Mouse (Mus musculus) retina, adult 2 months (tissue): Measurements from ENCODE around the gene Cdh23.

Experiments
- DNase-seq: peaks from one replicate; pipeline ENCODE4 v3.0.0-alpha.2; 2012; ENCODE audit warnings: low read depth, low spot score

The Cdh23 gene

DNA sequence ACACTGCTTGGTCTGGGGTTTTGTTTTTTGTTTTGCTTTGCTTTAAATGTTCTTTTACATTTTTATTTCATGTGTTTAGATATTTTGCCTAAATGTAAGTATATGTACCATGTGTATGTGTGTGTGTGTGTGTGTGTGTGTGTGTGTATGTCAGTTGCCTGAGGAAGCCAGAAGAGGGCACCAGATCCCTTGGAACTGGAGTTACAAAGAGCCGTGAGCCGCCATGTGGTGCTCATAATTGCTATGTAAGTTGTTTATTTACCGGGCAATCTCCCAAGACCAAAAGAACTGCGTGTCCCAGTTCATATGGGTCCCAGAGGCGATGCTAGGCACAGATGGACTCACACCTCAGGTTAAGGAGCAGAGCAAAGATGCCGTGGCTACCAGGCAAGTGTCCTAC, 214.9 kb downstream of the Cdh23 start:
- no peak for DNase-seq

DNA sequence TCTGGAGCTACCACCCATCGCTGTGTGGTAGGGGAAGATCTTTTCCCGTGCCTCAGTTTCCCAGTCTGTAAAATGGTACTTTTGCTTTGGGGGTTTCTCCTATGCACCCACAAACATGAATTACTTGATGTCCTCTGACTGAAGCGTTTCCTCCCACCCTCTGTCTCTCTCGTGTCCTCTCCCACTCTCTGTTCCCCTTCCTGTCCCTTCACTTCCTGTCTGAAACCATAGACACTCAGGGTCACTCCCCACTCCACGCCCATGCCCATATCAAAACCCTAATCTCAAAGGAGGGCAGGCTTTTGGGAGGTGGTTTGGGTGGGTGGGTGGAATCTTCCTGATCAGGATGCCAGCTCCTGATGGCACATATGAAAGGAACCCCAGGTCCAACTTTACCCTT, 221.7 kb downstream of the Cdh23 start:
- no peak for DNase-seq

DNA sequence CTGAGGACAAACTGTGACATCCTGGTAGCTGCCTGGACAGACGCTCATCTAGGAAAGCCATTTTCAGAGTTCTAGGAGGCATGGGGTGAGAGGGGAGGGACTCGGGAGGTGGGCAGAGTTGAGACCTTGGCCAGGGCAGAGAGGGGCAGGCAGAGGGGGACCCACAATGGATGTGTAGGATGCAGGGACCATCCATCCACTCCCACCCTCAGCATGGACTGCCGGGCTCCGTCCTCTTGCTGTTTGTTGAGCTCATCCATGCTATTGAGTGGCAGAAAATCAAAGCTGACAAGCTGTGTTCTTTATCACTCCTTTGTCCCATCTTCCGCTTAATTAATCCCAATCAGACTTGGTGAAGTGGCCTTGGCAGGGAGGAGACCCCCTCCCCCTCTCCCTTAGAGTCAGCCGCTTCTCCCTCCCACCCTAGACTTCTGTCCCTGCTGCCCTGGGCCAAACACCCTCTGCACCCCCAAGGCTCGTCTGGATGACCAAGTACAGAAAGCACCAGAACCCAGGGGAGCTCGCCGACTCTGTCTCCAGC, 222.4 kb downstream of the Cdh23 start:
- no peak for DNase-seq

DNA sequence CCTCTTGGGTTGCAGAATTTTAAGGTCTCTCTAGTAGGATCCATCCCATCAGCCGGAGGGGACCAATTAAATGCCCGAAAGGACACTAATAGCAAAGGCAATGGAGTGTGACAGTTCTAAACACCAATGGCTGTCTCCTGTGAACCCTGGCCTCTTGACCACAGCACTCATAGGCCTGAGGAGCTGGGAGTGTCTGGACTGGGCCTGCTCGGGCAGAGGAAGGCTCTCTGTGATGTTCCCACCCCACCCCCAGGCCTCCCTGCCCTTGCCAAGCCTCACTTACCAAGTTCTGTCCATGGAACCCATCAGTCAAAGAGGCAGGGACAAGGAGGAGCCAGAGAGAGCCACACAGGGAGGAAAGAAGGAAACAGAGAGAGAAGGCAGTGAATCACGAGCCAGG, 228.5 kb downstream of the Cdh23 start:
- no peak for DNase-seq

DNA sequence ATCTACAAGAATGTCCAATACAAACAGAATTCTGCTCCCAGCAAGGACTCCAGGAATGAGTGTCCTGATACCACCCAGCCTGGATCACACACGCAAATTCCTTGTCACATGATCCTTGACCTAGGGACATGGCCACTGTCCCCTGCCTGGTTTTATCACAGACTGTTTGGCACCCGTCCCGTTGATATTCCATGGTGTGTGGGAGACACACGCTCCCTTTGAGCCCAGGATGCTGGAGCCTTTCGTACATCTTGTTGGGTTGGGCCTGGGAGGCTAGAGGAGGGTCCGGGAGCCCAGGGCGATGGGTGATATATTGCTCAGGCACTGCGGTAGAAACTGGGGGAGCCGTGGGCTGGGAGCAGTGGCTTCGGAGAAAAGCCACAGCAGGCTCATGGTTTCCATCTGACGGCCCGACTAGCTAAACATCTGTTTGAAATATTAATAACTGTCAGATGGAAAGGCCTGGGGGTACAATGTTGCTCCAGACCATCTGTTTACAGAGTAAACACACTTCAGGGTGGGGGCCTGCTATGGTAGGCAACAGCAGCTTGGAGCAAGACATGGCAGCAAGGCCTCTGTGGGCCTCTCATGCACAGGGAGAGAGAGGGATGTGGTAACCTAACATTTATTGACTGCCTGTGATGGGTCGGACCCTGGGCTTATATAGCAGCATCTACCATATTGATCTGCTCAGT, 232.2 kb downstream of the Cdh23 start:
- DNase-seq: no peak

DNA sequence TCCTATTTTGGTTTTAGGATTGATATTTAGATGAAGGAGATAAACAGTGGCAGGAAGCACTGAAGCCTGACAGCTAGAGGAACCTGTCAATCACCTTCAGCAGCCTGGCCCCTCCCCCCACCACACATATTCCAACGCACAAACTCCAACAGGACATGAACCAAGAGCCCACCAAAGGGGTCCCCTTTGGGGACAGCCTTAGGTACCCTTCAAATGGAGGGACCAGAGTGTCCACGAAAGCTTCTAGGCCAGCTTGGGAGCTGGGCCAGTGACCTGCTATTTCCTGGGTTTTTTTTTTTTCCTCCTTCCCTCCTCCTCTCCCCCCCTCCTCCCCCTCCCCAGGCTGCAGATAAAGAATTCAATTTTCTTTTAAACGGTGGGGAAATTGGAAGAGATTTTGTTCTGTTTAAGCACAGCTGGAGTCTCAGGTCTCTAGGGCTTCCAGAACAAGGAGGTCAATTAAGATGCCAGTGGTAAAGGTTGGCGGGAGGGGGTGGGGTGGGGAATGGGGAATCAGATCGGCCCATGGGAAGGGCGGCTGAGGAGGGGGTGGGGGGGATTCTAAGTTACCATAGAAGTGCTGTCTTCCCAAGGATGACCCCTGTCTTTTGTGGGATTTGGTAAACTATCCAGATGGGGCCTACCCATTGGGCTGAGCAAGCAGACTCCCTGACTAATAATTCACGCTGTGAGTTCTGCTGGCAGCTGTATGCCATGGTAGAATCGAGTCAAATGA, 239.5 kb downstream of the Cdh23 start:
- no peak for DNase-seq

DNA sequence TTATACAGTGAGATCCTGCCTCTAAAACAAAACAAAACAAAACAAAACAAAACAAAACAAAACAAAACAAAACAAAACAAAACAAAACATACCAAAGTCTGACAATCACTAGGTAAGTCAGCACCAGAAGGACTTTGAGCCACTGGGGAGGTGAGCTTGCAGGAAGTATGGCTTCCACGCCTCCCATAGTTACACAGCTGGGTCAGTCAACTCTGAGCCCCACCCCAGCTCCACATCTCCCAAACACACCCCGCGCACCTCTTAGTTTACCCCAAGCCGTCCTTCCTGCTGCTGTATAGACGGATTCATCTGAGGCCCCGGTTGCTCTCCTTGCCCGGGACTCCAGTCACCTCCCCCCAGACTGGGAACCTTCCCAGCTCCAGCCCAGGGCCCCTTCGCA, 241.1 kb downstream of the Cdh23 start:
- DNase-seq: no peak

DNA sequence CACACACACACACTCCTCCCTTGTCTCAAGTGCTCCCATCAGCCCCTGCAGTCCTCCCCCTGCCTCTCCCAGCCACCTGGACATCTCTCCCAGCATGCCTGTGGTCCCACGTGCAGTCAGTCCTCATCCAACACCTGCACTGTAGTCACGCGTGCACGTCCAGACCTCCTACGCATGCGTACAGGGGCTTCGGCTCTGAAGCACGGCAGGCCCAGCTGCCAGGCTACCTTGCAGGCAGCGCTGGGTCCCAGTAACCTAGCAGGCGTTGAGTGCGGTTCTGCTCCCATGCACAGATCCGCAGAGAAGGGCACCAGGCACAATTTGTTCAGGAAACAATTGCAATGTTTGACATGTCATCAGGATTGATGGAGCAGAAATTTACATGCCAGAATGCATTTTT, 249.1 kb downstream of the Cdh23 start:
- DNase-seq: no peak

DNA sequence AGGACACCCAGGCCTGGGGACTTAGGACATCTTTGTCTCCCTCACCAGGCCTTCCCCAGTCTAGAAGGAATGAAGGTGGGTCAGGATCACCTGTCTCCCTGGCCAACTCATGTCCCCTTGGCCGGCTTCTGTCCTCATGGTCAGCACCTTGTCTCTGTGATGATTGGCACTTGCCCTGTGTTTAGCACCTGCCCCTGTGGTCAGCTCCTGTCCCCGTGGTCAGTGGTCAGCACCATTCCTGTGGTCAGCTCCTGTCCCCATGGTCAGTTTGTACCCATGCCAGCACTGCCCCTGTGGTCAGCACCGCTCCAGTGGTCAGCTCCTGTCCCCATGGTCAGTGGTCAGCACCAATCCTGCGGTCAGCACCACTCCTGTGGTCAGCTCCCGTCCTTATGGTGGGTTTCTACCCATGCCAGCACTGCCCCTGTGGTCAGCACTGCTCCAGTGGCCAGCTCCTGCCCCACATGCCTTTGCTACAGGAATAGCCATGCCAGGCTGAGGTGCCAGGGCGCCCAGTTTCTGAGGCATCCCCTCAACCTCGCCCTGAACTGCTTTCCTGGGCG, 251.2 kb downstream of the Cdh23 start:
- no peak for DNase-seq

DNA sequence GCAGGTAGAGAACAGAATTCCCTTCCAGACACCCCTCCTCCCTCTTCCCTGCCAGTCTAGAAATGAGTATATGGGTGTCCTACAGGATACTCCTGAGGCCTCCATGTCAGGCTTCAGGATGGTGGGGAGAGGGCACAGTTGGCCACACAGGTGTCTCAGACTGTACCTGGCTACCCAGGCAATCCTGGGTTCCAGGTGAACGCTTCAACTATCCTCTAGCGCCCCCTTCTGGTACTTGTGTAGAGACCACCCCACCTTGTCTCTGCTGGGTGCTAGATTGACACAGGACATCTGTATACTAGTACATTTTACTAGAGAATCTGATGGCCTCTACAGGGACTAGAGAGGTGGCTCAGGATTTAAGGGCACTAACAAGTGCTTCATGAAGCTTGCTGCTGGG, 253.2 kb downstream of the Cdh23 start:
- DNase-seq: no peak

DNA sequence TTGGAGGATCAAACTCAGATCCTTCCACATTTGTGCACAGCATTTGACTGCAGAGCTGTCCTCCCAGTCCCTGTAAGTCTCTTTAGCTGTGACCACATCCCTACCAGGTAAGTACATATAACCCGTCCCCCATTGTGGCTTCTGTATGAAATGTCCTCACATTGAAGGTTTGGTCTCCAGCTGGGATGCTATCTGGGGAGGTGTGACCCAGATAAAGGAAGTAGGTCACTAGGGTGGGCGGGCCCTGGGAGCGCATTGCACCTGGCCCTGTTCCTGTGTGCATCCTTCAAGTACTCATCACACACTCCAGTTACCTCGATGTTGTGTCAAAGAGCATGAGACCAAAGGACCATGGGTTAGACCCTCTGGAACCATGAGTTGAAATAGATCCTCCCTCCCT, 254.0 kb downstream of the Cdh23 start:
- no peak for DNase-seq

DNA sequence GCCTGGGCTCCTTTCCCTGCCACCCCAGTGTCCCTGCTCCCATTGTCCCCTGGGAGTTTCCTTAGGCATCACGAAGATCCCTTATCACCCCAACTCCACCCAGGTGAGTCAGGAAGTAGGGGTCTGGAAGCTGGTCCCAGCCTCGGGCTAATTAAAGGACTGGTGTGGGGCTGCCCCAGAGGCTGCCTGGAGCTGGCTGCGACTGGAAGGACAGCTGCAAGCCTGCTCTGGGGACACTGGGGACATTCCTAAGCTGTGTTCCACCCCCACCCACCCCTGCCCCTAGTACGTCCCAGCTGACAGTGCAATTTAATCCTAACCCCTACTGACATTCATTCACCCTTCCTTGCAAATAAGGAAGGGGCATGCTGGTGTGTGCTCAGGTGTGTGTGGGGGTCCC, 263.6 kb downstream of the Cdh23 start:
- DNase-seq: no peak

DNA sequence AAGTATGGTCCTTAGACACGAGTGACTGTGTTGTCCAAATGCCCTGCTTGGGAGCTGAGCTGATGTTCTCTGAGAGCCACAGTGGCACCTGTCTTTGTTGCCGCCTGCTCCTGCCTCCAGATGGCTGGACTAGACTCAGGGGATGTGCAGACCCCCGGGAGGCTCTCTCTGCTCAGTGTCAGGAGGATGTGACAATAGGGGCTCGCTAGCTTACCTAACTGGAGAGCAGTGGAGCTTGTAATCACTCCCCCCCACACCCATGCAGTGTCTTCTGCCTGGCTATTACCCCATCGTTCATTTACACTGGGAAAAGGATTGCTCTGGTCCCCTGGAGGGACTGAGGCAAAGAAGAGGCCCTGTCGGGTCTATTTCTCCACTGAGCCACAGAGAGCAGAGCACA, 265.7 kb downstream of the Cdh23 start:
- no peak for DNase-seq

DNA sequence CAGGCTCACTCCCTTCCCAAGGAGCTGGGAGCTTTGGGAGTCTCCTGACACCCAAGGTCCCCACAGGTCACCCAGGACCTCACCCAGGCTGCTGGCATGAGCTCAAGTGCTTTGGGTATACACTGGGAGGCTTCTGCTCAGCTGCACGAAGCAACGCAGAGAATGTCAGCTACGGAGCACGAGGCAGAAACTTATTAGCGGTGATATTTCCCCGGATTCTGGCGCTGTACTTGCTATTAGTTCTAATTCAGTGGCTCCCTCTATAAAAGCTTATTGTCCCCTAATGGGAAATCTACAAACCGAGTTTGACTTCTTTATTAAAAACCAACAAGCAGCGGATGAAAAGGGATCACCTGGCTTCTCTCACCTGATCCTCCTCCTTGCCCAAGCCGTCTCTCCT, 266.3 kb downstream of the Cdh23 start:
- DNase-seq: no peak

DNA sequence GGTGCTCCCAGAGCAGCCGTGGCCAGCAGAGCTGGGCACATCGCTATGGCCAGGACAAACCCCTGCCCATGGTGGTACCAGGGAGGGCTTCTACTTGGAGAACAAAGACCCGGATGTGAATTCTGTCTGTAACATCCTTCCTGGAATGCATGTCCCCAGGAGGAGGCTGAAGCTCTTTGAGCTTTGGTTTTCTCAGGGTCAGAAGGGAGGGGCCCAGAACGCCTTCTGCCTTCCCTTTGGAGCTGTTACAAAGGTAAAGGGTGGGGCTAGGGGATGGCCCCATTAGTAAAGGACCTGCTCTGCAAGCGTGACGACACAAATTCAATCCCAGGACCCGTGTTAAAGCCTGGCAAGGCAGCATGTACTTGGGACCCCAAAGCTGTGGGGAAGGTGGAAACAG, 273.5 kb downstream of the Cdh23 start:
- DNase-seq: no peak

DNA sequence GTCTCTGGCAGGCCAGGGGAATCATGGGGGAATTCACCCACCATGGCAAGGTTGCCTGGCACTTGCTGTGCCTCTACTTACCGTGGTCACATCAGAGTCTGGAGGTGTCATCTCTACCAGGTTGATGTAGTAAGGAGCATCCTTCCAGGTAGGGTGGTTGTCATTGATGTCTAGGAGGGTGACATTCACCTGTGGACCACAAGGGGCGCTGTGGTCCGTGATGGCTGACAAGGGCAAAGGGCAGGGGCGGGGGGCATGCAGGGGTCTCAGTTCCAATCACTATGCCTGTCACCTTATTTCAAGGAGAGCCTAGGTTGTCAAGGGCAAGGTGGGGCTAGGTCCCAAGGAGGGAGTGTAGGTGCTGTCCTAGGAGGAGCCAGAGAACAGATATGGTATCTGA, 276.7 kb downstream of the Cdh23 start:
- DNase-seq: no peak

DNA sequence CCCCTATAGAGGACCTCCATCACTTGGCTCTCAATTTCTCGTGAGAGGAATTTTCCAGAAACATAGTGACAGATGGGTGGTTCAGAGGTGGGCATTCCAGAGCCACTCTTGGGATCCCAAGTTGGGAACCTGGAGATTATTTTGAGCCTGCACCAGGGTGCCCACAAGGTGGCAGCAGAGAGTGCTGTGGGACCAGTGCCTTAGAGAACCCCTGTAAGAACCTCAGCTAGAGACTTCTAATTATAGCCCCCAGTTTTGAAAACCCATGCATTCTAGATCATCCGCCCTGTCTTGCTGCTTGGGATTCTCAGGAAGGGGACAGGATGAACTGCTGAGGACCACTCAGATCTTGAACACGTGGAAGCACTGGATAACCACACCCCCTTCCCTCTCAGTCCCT, 278.2 kb downstream of the Cdh23 start:
- DNase-seq: peak; percentile 32

DNA sequence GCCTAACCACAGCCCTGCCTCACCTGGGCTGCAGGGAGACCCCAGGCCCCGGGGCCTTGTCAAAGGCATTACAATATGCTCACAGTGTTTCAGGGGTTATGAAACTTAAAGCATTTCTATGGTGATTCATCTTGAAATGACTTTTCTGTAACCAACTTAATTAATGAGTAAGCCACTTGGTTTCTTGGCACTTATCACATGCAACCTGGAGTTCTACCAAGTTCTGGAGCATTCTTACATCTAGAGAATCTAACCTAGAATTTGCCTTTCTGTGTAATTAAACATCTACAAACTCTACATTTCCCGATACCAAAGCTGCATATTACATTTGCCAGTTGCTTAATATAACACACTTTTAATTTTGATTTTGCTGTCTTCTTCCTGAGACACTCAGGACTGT, 279.2 kb downstream of the Cdh23 start:
- DNase-seq: no peak

DNA sequence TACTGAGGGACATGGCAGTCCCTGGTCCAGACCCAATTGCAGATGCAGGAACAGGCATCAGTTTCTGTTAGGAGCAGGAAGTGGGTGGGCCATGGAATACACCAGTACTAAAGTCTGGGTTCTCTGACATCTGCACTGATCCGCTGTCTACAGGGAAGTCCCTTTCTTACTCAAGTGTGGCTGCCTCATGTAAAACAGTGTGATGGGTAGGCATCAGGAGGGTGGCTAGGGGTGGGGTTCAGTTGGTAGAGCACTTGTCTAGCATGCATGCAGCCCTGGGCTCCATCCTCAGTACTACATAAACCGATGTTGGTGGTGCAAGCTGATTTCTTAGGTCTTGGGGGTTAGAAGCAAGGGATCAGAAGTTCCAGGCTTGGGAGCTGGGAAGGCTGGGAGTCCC, 282.5 kb downstream of the Cdh23 start:
- no peak for DNase-seq

DNA sequence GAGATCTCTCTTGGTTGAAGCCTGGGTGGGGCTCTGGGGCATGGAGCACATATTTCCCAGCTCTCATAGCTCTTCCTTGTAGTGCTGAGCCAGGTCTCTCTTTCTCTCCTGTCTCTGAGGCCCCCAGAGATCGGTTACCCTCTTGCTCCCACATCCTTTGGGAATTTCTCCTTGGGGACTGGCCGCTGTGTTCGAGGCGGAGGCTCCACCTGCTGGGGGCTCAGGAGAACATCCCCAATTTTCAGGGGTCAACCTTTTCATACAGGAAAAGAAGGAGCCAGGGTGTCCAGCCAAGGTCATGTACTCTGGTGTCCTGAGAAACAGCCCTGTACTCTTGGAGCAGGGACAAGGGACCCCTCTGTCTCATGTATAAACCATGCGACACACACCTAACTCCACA, 284.5 kb downstream of the Cdh23 start:
- no peak for DNase-seq

DNA sequence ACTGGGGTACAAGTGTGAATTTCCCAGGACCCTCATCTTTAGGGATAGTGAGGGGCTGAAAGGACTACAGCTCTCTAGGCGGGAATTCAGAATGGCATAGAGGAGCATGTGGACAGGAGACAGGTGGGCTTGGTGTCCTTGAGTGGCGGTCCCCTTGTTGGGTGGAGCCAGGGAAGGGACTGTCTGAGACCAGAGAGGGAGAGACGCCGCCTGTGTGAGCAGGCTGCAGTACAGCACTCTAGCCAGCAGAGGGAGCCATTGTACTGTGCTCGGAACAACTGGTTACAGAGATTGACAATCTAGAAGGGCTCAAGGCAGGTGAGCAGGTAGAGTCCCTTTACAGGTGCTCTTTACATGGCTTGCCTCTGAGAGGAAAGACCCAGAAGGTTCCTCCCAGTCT, 288.5 kb downstream of the Cdh23 start:
- DNase-seq: peak; percentile 47

DNA sequence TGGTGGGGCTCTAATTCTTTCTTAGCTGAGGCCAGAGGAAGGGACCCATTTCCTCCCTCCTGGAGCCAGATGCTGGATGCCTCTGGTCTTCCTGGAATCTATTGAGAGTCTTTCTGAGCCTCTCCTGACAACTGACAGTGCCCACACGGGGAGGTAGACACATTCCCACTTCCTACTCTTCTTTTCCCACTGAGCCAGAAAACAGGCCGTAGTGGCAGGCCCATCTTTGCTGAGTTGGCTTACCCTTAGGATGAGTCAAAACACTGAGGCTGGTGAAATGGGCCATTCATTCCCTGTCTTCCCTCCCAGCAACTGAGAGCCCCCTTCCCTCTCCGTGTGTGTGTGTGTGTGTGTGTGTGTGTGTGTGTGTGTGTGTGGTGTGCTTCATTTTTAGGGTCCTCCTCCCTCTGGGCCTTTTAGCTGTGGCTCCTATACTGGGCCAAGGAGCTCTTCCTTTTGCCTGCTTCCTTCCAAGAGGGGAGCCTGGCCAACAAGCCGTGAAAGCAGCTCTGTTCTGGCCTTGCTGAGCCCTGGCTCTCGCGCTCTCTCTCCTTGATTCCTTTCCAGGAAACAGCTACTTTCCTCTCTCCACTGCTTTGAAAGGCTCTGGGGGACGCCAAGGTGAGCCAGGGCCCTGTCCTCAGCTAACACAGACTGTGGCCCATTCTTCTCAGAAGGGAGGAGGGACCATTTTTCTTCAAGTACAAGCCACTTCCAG, 290.7 kb downstream of the Cdh23 start:
- no peak for DNase-seq
